Mouse (Mus musculus) ES-E14 (cell line): Measurements from ENCODE around the gene Lmntd1.

Experiments used
- CHD2 ChIP-seq: IDR thresholded peaks from 2 replicates; pipeline ENCODE4 v1.6.1; 2014; ENCODE audit warnings: mild to moderate bottlenecking, low read depth, low read length, inconsistent platforms
- HCFC1 ChIP-seq: IDR thresholded peaks from 2 replicates; pipeline ENCODE4 v1.6.1; 2012; ENCODE audit warnings: low read length, inconsistent platforms, borderline replicate concordance; ENCODE audit not compliant: insufficient read depth
- ZNF384 ChIP-seq: IDR thresholded peaks from 2 replicates; pipeline ENCODE4 v1.6.1; 2012; ENCODE audit warnings: low read depth, low read length, inconsistent platforms

DNA sequence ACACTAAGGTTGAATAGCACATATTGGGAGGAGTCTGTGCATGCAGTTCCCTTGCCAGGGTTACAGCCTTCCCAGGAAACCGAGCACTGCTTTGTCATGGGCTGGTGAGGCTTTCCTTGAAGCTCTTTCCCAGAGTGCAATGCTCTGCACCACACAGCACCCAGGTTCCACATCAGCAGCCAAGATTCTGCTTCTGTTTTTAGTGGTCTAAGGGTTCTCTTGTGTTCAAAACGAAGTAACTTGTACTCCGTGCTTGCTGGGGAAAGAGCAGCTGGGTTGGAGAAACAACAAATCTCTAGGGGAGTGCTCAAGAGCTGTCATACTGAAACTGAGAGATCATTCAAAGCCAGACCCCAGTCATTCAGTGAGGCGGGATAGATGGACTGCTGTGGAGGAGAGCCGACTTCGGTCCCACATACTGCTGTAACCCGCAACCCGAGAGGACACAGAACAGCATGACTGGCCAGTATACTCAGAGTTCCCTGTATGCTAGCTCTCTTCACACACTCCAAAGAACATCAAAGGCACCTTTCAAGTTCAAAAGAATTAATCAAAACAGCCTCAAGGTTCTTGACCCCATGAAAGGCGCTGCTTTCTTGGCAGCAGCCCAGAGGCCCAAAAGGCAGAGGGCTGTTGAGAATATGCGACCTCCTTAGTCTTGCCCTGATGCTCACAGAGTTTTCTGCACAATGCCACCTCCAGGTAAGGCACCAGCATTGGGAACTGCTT, 35.5 kb downstream of the Lmntd1 start:
- TF ChIP-seq CHD2 (no peak), ZNF384 (no peak), HCFC1 (no peak)
